Mouse (Mus musculus) kidney, postnatal 4 days (tissue): ENCODE data around the gene Hsf5.

Experiments used
- DNase-seq, 2 experiments: peaks; one replicate each; pipeline ENCODE4 v3.0.0; 2021; ENCODE audit warnings: mixed read lengths in 2 of 2

Hsf5 gene

DNA sequence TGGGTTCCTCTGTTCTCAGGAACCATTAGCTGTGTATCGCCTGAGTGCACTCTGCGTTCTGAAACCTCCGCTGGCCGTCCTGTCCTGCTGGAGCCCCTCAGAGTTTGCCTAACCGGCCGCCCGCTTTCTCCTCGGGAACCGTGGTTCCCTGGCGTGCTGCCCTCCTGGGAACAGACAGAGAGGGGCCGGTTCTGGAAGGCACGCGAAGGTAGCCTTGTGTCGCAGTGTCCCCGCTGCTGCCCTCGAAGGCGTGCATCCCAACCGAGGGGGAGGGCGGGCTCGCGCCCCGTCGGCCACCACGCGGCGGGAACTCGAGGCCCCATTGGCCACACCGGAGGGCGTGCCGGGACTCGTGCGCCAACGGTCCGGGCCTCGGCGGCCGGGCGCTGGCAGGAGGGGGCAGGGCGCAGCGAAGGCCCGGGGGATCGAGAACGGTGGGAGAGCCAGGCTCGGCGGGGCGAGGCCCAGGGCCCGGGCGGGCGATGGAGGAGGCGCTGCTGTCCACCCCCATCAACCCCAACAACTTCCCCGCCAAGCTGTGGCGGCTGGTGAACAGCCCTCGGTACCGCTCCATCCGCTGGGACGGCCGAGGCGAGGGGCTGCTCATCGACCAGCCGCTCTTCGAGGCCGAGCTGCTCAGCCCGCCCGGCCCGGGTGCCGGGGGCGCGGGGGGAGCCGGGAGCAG is at the start of gene Hsf5:
TSS of gene Hsf5 (plus strand) at position 375 of the 685 bp plus-strand sequence.
- DNase-seq, result no peak

DNA sequence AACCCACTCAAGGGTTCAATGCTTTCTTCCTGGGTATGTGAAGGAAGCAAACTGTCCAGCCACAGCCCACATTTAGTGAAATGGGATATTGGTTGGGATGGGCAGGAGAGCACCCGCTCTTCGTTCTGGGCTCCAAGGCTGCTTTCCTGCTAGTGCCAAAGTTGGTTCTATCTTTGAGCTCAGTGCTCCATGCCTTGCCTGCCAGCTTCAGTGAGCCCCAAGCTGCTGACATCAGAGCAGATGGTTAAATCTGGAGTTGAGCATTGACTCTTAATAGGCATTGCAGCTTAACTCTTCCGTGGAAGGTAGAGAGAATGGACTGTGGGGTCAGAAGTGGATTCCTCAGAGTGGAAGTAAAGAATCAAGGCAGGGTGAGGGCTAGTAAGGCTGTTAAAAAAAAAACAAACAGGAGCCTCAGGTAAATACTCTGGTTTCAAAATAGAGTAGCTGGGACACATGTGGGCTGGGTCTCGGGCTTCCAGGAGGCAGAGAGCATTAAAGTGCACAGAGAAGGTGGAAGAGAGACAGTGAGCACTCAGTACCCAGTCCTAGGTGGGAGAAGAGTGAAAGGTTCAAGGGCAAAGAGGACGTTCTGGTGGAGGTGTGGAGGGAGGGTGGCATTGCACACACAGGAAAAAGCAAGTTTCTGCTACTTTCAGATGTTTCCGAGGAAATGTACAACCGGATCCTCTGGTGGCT is 48.6 kb upstream of the Hsf5 start, which contains the start of gene Sept4:
TSS of gene Sept4 (plus strand) at position 649 of the 699 bp plus-strand sequence.
- DNase-seq, result no peak

DNA sequence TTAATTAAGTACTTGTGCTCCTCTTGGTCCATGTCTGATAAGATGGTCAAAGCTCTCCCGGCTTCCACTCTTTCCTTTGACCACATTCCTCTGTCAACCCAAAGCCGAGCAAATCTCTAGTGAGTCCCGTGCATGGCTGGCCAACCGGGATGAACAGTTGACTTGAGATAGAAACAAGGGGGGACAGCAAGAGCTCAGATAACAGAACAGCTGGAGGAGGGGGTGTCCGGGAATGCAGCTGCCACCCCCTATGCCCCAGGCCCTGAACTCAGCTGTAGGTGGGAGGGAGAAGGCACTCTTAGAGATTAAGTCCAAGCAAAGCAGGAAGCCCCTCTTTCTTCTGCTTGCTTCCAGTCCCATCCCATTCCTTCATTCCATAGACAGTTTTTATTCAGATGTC is 46.2 kb upstream of the Hsf5 start:
- DNase-seq, result peak in 1 of 2 experiments; percentile 16

DNA sequence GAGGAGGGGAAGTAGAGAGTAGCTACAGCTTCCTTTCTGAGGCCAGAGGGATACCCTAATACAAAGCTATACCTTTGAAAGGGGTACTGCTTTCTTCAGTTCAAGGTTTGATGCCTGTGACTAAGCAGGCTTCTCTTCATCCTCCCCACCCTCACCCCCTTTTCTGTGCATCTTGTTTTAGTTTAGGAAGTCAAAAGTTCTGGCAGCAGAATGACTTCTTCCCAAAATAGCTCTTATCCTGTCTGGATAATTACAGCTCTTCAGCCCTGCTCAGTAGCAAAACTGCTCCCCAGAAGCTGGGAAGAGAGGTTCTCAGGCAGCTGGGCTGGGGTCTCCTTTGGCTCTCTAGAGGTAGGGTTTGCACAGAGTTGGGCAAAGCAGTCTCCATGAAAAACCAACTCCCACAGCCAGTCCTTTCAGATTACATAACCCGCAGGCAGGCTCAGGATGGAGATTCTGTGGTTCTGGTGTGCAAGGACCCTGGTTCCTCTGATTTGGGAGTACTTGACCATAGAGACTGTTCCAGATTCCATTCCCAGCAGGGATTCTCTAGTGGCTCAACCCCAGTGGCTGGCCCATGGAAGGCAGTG is 45.5 kb upstream of the Hsf5 start:
- no peak for DNase-seq

DNA sequence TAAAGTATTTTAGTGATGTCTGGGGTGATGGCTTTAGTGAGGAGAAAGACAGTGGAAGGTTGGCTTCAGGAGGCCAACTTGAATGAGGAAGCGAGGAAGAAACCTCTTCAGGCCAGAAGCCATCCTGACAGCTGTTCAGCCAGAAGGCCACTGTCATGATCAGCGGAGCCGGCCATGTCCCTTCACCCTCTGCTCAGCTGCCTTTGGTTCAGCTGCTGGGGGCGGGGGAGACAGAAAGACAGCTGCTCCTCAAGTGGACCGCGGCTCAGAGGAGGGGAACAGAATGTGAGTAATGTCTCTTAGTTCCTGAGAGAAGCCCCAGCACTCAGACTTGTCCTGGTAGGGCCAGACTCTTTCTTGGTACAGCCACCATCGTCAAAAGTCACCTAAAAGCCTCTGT is 43.2 kb upstream of the Hsf5 start:
- peak in 1 of 2 experiments; percentile 45 for DNase-seq

DNA sequence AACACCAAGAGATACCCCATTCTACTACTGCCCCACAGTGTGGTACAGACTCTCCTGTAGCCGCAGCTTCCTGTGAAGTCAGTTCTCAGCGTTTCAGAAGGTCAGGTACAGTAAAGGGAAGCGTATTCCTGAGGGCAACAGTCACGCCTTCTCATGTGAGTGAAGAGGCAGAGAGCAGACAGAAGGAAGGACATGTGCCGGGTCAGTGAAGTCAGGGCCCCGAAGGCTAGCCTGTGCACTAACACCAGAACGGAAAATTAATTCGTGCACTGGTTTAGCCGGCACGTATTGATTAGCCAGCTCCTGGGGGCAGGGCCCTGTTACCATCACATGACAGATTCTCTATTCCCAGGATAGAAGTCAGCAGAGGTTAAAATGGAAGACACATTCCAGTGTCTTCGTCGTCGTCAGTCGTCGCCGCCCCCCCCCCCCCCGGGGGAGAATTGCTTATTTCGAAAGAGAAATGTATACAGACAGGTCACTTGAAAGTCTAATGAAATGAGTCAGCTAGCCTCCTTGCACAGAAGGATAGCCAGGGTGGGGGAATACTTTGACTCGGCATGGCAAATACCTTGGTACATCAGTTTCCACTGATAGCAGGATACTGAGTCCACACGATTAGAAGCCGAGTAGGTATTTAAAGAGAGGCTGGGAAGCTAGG is 42.3 kb upstream of the Hsf5 start:
- DNase-seq, result no peak

DNA sequence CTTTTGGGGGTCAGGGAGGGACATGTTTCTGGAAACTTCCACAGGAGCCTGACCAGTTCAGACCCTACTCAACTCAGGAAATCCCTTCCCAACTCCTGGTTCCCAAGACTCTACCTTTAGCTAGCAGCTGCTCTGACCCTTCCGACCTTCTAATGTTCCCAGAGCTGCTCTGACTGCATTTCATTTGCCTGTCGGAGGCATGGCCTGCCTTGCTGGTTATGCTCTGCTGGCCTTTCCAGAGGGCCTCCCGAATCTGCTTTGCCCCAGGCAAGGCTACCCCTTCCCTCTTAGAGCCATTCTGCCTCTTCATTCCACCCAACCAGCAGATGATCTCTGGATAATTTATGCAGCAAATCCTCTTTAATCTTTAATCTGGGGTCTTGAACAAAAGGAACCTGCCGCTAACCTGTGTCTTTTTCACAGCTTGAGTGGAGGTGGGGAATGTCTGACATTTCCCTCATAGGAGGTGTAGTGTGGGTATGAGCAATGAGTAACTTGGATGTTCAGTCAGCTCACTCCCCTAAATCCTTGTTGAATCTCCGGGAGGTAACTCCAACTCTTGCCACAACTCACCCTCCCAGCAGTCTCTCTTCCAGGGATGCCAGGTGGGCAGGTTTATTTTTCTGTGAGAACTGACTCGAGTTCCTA is 39.2 kb upstream of the Hsf5 start:
- peak; percentile 58 to 73 for DNase-seq

DNA sequence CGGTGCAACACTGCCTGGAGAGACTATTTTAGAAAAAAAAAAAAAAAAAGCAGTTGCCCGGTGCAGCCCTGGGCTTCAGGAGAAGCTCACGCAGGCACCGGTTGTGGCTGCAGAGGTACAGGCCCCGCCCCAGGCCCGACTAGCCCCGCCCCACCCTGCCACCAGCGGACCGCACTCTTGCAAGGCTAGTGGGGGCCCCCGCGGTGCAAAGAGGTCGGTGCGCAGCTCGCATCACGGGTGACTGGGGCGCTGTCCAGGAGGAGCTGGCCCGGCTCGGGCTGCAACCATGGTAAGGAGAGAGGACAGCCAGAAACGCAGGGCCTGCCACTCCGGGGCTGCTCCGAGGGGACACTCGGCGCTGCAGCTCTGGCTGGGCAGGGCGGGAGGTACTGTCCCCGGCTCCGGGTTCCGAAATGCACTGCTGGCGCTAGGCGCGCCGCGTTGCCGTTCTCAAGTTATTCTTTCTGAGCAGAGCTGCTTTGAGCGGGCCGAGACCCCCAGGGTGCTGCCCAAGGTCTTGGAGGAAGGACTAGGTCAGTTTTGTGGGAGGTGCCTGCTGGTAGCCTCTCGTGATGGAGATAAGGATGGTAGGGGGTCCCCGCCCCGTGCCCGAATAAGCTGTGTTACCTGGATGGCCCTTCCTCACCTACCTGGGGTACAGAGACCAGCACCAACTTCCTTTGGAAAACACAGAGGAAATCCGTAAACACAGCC is 38.6 kb upstream of the Hsf5 start:
- DNase-seq, result peak; percentile 83 to 89

DNA sequence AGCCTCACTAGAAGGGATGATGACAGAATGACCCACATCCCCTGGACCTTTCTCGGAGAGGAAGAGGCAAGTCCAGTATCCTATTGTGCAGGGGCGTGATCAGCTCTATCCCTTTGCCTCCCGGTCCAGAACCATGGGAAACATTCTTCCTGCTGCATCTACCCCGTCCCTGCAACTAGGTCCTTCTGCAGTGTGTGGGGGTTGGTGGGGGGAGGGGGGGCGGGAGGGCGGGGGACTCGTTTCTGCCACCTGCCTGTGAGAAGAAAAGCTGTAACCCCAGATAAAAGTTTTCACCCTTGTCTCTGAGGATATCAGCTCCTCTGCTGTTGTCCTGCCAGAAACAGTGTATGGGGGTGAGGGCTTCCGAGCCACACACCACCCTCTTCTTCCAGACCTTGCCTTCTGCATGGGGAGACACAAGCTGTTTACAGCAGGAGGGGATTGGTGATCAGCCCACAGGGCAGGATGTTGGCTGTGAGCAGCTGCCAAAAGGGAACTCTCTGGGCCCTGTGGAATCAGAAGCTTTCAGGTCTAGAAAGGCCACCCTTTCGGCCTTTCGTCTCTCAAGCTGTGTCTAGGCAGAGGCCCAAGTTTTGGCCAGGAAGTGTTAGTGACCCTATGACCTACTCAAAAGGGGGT is 37.9 kb upstream of the Hsf5 start:
- DNase-seq, result peak; percentile 37 to 45

DNA sequence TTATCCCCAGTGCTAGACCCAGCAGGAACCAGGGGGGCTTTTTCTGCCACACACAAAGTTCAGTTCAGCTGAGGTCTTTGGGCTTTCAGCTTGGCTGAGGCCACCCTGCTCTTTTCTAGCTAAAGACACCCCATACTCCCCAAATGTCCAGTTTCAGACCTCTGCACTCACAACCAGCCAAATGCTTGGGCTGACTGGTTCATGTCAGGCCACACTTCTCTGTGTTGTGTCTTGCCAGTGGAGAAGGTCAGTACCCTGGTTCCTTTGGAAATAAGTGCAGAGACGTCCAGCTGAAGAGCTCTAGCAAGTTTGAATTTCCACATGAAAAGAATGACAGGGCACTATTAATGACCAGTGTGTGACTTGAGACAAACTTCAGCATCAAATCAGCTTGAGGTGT is 37.3 kb upstream of the Hsf5 start:
- DNase-seq, result no peak

DNA sequence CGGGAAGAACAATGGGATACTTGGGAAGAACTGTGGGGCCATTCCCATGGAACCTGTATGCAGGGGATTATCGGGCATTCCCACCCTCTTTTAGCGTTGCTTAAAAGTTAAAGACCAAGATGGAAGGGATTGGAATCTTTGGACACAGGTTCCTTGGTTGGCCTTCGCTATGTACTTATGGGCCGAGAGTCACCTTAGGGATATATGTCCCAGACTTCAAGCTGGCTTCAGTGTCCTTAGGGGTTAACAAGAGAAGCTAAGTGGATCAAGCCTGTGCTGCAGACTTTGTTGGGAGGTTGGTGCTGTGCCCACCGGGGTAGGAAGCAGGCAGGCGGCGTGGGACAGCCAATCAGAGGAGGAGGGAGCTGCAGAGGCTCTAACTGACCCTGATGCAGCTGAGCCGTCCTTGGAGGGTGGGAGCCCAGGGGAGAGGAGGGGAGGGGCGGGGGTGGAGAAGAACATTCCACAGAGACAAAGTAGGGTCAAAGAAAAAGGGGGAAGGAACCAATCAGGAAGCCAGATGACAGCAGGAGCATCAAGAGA is 36.4 kb upstream of the Hsf5 start:
- DNase-seq, result peak in 1 of 2 experiments; percentile 11

DNA sequence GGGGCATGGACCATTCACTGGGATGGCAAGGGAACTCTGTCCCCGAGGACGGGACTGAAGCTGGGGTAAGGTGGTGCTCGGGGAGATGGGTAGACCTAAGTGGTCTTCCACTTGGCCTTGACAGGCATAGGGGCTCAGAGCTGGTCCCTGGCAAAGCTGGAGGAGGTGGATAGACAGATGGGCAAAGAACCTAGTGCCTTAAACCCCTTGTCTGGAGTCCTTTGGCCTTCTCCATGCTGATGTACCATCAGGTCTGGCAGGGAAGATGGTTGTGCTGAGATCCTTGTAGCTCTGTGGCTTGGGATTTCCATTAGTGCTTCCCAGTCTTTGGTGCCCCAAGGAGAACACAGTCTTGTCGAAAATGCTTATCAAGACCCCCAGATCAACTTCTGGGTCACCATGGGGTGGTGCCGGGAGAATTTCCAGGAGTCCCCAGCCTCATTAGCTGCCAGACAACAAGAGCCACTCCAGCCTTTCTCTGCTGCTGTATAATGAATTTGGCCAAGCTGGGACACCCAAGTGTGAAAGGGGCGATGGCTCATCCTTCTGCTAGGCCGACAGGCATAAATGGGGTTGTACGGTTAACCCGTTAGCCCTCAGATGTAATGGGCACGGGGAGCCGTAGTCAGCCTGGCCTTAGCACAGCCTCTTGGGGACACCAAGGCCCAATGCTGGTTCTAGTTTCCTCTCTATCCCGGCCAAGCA is 35.7 kb upstream of the Hsf5 start:
- no peak for DNase-seq

DNA sequence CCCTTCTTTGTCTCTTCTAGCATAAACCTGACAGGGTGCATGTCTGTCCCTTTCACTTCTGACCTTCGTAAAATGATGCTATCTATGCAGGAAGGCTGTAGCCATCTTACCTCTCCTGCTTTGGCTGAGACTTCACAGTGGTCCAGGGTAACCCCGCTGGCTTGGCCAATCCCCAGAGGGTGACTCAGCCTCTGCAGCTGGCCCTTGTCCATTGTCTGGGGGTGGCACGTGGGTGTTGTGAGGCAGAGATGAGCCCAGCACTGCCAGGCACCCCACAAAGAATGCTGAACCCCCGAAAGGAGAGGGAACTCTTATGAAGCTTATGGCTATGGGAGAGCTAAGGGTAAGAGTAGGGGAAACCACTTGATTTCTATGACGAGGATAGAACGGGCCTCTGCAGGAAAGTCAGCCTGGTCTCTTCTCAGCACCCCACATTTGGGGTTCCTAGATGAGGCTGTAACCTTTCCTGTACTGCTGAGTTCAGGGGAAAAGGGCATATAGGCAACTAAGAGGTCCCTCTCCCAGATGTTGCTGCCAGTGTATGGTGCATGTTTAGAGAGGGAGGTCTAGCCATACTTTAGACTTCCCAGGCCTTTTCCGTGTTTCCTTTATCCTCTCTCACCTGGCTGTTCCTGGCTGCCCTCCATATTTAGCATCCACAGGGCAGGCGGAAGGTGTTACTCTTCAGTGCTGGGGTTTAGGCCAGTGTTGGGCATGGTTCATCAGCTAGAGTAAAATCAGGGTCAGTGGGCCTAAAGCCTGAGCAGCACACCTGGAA is 34.8 kb upstream of the Hsf5 start:
- no peak for DNase-seq

DNA sequence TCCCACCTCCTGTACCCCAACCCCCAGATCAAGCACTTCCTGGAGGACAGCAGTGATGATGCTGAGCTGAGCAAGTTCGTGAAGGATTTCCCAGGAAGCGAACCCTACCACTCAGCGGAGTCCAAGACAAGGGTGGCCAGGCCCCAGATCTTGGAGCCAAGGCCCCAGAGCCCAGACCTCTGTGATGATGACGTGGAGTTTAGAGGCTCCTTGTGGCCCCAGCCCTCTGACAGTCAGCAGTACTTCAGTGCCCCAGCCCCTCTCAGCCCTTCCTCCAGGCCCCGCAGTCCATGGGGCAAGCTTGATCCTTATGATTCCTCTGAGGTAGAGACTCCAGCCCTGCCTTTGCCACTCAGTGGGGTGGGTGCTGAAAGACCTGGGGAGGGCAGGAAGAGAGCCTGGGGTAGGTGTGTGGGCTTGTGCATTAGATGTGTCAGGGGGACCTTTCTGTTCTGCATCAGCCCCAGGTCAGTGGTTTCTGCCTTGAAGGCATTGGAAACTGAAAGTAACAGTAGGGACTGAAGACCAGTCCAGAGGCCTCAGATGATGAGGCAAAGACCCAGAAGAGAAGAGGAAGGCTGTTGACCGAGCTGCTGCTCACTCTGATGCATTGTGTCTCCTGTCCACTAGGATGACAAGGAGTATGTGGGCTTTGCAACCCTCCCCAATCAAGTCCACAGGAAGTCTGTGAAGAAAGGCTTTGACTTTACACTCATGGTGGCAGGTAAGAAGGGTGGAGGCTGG is 33.5 kb upstream of the Hsf5 start:
- DNase-seq, result no peak

DNA sequence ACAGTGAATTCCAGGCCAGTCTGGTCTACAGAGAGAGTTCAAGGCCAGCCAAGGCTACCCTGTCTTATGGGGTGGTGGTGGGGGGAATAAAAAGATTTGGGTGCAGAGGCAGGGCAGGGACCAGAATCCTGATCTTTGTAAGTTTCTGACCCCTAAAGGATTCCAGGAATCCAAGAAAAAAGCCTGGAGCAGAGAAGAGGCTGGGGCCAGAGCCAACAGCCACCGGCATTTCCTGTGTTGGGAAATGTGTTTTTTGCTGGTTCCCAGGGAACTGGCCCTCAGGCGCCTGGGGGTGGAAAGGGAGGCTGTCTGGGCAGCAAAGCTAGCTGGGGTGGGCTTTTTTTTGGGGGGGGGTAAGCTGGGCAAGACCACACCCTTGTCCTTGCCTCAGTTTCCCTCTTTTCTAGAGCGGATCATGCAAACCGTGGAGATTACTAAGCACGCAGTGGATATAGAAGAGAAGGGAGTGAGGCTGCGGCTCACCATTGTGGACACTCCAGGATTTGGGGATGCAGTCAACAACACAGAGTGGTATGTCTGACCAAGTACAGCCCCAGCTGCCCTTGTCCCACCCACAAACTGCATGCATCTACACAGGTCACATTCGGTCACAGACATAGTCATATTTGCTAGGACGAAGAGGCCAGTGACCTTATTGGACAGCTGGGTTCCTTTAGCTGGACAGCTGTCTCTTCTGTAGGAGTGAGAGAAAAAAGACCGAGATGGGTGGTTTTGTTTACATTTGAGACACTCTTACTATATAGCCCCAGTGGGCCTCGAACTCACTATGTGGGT is 32.1 kb upstream of the Hsf5 start:
- DNase-seq, result peak; percentile 64 to 77

DNA sequence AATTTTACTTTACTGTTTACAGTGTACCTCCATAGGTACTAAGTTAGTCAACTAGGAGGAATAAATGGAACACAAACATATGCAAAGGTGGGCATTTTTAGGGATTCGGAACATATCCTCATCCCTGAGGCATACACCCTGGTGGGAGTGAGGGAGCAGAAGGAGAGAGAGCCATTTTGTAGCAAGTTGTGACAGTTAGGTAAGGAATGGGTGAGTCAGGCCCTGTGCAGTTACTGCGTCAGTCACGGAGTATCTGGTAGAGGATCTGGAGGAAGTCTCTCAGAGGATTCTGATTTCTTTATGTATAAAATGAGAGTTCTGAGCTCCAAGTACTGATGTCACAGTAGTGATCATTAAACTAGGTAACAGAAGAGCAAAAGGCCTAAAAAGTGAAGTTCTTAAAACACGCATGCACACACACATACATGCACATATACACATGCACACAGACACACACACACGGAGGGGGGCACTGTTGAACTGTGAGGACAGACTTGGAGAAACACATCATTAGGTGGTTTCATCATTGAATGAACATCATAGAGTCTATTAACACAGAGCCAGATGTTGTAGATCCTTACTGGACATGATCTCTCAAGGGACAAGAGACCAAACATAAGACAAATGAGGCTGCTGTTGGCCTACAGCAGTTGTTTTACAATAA is 29.6 kb upstream of the Hsf5 start:
- no peak for DNase-seq

DNA sequence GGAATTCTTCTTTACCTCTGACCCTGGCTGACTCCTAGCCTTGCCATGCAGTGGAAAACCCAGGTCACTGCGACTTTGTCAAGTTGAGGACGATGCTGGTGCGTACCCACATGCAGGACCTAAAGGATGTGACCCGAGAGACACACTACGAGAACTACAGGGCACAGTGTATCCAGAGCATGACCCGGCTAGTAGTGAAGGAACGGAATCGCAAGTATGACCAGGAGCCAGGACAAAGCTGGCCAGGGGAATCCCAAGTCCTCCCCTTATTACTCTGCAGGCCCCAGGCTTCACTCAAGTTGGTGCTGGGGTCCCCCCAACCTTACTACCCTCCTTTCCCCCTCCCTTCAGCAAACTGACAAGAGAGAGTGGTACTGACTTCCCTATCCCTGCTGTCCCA is 27.4 kb upstream of the Hsf5 start:
- no peak for DNase-seq
